Mouse (Mus musculus): Measurements from ENCODE around the gene Fbxl18. TPM values are rescaled to one million over a fixed set of nuclear protein-coding genes. Genes with fewer than 3 reads are reported as not detected.
A peak's percentile ranks its signal among the peaks of the same experiment; 100 is the strongest.
"Not testable (repeated sequence)": the region's sequence is repeated elsewhere in the genome, so short reads cannot be mapped to it uniquely, and the experiment has no call there.

Fbxl18 gene
- total RNA-seq, 2 experiments from 2014 or later, result 9.4 to 12.7 TPM

- no peak for DNase-seq
These were observed 23.5 kb downstream of the Fbxl18 start for GRCm38 (mm10) chr5:142871765-142872164.

- no peak for DNase-seq
These were observed 25.8 kb downstream of the Fbxl18 start for GRCm38 (mm10) chr5:142869463-142869862.

GRCm38 (mm10) chr5:142857763-142858229, 37.4 kb downstream of the Fbxl18 start:
- peak; percentile 51 for DNase-seq

GRCm38 (mm10) chr5:142856408-142856807, 38.8 kb downstream of the Fbxl18 start:
- DNase-seq, result no peak

- peak; percentile 66 for DNase-seq
These were observed 40.3 kb downstream of the Fbxl18 start for GRCm38 (mm10) chr5:142854877-142855276.

- no peak for DNase-seq
These were observed 41.6 kb downstream of the Fbxl18 start for GRCm38 (mm10) chr5:142853585-142853984.

DNA sequence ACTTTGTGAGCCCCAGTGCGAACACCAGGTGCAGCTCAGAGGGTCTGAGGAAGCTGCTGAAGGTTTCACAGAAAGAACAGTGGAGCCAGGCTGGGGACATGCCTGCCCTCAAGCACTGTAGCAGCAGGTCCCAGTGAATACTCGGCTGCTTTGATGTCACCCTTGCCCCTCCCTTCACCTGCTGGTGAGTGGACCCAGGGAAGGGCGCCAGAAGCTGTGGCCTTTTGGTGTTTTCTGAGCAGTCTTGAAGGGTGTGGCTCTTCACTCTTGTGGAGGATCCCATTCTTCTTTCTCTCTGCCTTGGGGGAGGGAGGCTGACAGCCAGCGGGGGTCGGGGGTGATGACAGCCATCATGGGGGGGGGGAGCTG, 43.6 kb downstream of the Fbxl18 start:
- no peak for DNase-seq

DNA sequence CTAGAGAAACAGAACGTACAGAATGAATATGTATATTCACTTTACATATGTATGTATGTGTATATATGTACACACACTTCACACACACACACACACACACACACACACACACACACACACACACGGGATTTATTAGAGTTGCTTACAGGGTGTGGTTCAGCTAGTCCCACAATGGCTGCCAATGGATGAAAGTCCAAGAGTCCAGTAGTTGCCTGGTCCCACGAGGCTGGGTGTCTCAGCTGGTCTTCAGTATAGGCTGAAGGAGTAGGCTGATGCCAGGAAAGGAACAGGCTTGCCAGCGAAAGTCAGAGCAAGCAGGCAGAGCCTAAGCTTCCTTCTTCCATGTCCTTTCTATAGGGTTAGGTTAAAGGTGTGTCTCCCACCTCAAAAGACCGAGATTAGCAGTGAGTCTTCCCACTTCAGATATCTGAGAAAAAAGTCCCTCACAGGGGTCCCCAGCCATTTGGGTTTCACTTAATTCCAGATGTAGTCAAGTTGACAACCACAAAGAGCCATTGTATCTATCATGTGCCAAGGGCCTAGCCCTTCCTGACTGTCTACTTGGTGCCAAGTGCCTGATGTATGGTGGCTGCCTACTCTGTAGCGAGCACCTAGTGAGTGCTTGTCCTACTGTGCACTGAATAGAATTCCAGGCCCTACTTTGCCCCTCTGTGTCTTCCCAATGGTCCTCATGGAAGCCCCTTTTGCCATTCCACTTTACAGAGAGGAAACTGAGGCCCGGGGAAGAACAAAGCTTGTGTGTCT, 44.1 kb downstream of the Fbxl18 start:
- DNase-seq, result no peak

- no peak for DNase-seq
These were observed 44.7 kb downstream of the Fbxl18 start for GRCm38 (mm10) chr5:142850476-142850875.

DNA sequence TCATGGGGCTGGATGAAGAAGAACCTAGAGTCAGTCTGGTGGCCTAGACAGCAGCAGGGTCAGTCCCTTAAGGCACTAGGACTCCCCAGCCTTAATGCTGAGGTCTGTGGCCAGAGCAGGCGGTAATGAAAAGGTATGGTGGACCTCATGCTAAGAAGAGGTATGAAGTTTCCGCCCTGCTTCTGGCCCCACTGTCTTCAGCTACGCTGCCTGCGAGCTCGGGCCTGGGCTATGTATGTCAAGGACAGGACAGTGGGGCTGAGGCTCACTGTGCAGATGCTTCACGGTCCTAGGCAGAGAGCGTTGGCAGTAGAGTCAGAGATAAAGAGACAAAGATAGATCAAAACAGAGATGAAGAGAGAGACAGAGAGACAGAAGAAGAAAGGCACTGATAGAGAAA, 46.3 kb downstream of the Fbxl18 start:
- DNase-seq, result no peak

- DNase-seq, result no peak
These were observed 47.1 kb downstream of the Fbxl18 start for GRCm38 (mm10) chr5:142848149-142848548.

GRCm38 (mm10) chr5:142844467-142844866, 50.8 kb downstream of the Fbxl18 start:
- peak; percentile 57 for DNase-seq

- DNase-seq, result peak; percentile 55
These were observed 53.0 kb downstream of the Fbxl18 start for GRCm38 (mm10) chr5:142842137-142842642.

- peak; percentile 62 for DNase-seq
These were observed 53.7 kb downstream of the Fbxl18 start for GRCm38 (mm10) chr5:142841372-142842136.

DNA sequence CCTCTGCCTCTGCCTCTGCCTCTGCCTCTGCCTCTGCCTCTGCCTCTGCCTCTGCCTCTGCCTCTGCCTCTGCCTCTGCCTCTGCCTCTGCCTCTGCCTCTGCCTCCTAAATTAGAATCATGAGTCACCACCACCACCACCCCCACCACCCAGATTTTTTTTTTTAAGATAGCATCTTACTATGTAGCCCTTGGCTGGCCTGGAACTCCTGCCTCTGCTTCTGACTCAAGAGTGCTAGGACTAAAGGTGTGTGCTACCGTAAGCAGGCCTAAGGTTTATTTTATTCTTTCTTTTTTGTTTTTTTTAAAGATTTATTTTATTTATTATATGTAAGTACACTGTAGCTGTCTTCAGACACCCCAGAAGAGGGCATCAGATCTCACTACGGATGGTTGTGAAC, 57.8 kb downstream of the Fbxl18 start:
- not testable (repeated sequence) for DNase-seq

DNA sequence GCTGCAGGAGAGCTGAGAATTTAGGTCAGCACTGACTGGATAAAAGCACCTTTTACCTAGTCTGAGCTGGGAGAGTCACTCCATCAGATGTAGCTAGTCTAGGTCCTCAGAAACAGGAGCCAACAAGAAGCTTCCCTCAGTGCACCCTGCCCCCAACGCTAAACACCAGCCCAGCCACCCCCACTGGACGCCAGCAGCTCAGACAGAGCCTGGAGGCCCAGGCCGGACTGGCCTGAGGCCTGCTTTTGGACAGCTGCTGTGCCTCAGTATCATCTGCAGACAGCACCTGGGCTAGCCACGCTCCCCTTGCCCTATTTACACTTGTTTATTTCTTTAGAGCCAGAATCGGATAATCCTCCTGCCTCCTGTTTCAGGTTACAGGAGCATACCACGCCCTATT, 58.3 kb downstream of the Fbxl18 start:
- DNase-seq, result no peak

- no peak for DNase-seq
These were observed 61.4 kb downstream of the Fbxl18 start for GRCm38 (mm10) chr5:142833646-142834438.

GRCm38 (mm10) chr5:142826131-142826530, 69.1 kb downstream of the Fbxl18 start:
- DNase-seq, result no peak

DNA sequence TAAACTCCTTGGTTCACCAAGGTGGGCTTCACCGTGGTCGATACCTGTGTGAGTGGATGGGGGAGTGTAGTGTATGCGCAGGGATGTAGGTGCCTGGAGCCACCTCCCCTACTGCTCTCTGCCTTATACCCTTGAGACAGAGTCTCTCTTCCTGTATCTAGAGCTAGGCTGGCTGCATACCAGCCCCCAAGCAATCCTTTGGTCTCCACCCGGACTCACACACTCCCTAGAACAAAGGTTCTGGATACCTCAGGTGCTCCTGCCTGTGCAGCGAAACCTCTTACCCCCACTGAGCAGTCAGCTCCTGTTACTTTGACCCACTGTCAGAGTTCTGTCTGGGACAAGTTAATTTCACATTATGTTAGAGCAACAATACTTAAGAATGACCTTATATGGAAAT, 69.6 kb downstream of the Fbxl18 start:
- no peak for DNase-seq

DNA sequence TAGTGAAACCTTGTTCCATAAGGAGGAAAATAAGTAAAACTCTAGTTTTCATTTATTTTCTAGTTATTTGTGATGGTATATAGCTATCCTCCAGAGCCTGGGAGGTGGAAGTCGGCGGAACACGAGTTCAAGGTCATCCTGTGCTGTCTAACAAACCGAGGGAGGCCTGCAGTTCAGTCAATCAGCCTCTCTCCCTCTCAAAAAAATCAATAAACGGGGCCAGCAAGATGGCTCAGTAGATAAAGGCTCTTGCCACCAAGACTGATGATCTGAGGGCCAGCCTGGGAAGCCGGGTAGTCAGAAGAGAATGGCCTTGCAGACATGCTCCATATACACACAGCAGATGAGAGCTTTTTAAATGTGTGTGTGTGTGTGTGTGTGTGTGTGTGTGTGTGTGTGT, 71.1 kb downstream of the Fbxl18 start:
- DNase-seq, result peak; percentile 36

- DNase-seq, result peak; percentile 92
These were observed 71.8 kb downstream of the Fbxl18 start for GRCm38 (mm10) chr5:142823096-142824062.
